ENCODE assay signal across 7 mouse cellular contexts in genomic region chr7:30588676-30589434, GRCm38 (mm10). TPM values are rescaled to one million over a fixed set of nuclear protein-coding genes. Genes with fewer than 3 reads are reported as not detected.
DNase-seq lines count a peak whose midpoint lies in the region; ATAC-seq lines count a peak whose summit lies in the region.

Gene Kmt2b, minus strand, starts transcription at chr7:30588726.

- ATAC-seq in intestine, embryonic 16.5 days, result peak; percentile 94
- ATAC-seq in midbrain, embryonic 11.5 days (ENCODE audit: low FRiP score), result peak; percentile 97

- peak within 1 kb of the TSS; percentile 87 for H3K4me2 ChIP-seq in intestine, embryonic 16.5 days (ENCODE audit: low read depth, low read length)
- peak within 1 kb of the TSS; percentile 86 for H3K4me2 ChIP-seq in midbrain, embryonic 11.5 days

- peak; percentile 98 for DNase-seq in adrenal gland, adult 8-10 months
- peak; percentile 96 for DNase-seq in embryo, embryonic 9.5 days (ENCODE audit: extremely low spot score)
- DNase-seq in gastrocnemius, postnatal 4 days (ENCODE audit: low spot score in 2 of 2), result peak; percentile 92 to 96
- DNase-seq in left cerebral cortex, postnatal 36 days (ENCODE audit: low spot score in 2 of 2), result peak; percentile 98
- peak; percentile 99 for DNase-seq in midbrain, embryonic 11.5 days (ENCODE audit: low spot score, missing footprints)
- DNase-seq in skeletal muscle tissue, adult 2 months (ENCODE audit: low read depth, low spot score), result peak; percentile 97

- peak within 1 kb of the TSS; percentile 95 for H3K9ac ChIP-seq in intestine, embryonic 16.5 days (ENCODE audit: low read depth, low read length)
- peak within 1 kb of the TSS; percentile 97 for H3K9ac ChIP-seq in midbrain, embryonic 11.5 days (ENCODE audit: low read length)

- H3K4me1 ChIP-seq in intestine, embryonic 16.5 days (ENCODE audit: control insufficient read depth, insufficient read depth, low read length), result peaks cover 22% of the 10 kb centered on the region
- H3K4me1 ChIP-seq in midbrain, embryonic 11.5 days (ENCODE audit: control insufficient read depth, insufficient read depth, low read length), result peaks cover 17% of the 10 kb centered on the region

- H3K27me3 ChIP-seq in intestine, embryonic 16.5 days (replicated peaks; ENCODE audit: control insufficient read depth, insufficient read depth, low read length), result no peaks in the 10 kb centered on the region
- no peaks in the 10 kb centered on the region for H3K27me3 ChIP-seq in midbrain, embryonic 11.5 days (ENCODE audit: control insufficient read depth, insufficient read depth, low read length)

- intact Hi-C loops in left cerebral cortex, postnatal 36 days (cut with DNase I), result loop anchor here (1.0 to 2.0 kb wide), 2 partner anchors 24 to 26 kb away; partner anchors contain the start of genes Gm49396, Psenen and U2af1l4

- 0% methylated on average over 51 of the region's 68 CpGs for WGBS in intestine, embryonic 16.5 days
- WGBS in midbrain, embryonic 11.5 days, result under 1% methylated on average over 54 of the region's 68 CpGs

- no peaks in the 10 kb centered on the region for H3K9me3 ChIP-seq in intestine, embryonic 16.5 days (ENCODE audit: control insufficient read depth, low read length)
- H3K9me3 ChIP-seq in midbrain, embryonic 11.5 days (ENCODE audit: control insufficient read depth, low read length), result no peaks in the 10 kb centered on the region

- peaks cover 16% of the 10 kb centered on the region for H3K36me3 ChIP-seq in intestine, embryonic 16.5 days (ENCODE audit: control insufficient read depth, insufficient read depth, low read length)
- peaks cover 15% of the 10 kb centered on the region; the same call in 1 of the 2 replicates for H3K36me3 ChIP-seq in midbrain, embryonic 11.5 days (ENCODE audit: control insufficient read depth, insufficient read depth, low read length)

- peak within 1 kb of the TSS; percentile 96 for H3K27ac ChIP-seq in intestine, embryonic 16.5 days (ENCODE audit: low read length)
- H3K27ac ChIP-seq in midbrain, embryonic 11.5 days (ENCODE audit: low read depth, low read length), result peak within 1 kb of the TSS; percentile 81

- peak within 1 kb of the TSS; percentile 98 for H3K4me3 ChIP-seq in intestine, embryonic 16.5 days (ENCODE audit: low read length)
- peak within 1 kb of the TSS; percentile 96 for H3K4me3 ChIP-seq in midbrain, embryonic 11.5 days (ENCODE audit: low read depth, low read length)

RNA-seq across cellular contexts. Expression of gene Kmt2b, which starts in this region (rescaled TPM):
- total RNA-seq in adrenal gland, adult 8-10 months (2022), result 10 to 100 TPM; 36.8 to 65.3 (median 57.0) TPM
- 10 to 100 TPM; 34.0 to 34.2 TPM for total RNA-seq in gastrocnemius, postnatal 4 days (2021)
- 6.8 and 7.1 TPM in 2 replicates for polyA plus RNA-seq in intestine, embryonic 16.5 days (2015; fragmentation: Nextera tagmentation; extraction: Ambion mirVana)
- total RNA-seq in left cerebral cortex, postnatal 36 days (2021), result 10 to 100 TPM; 41.3 to 62.2 TPM
- polyA plus RNA-seq in midbrain, embryonic 11.5 days (2014; fragmentation: Nextera tagmentation; extraction: Ambion mirVana), result 10.3 and 10.7 TPM in 2 replicates

Comparison
In these comparisons a context has a peak if more than half of its experiments do, and no peak if none do; other contexts are left out.
1. Peak in every context shown above with its lines: DNase-seq, ATAC-seq, H3K4me3 ChIP-seq and H3K27ac ChIP-seq.